11 mouse cellular contexts compared by ENCODE assay signal in the genomic region with DNA sequence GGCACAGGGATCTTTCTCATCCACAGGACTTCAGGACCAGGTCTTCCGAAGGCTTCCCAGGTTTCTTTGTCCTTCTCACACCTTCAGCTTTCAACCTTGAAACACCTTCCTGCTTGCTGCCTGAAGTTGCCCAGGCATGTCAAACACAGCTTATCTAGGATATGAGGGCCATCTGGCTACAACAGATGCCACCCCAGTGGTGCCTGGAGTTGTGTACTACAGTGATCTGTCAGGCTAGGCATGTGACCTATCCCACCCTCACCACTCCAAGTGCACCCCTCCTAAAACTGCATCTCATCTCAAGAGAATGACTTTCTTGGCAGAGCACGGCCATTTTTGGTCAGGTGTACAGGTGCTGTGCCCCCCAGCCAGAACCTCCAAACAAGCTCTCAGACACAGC. TPM values are rescaled to one million over a fixed set of nuclear protein-coding genes. Genes with fewer than 3 reads are reported as not detected.
DNase-seq lines count a peak whose midpoint lies in the region; ATAC-seq and TF ChIP-seq lines count a peak whose summit lies in the region.
"Had no signal": no experiment of that assay in that cellular context is flagged by ENCODE, and none has a peak within 500 bp of the region (broad histone marks: within the 10 kb centered on the region; RNA-seq: fewer than 3 reads in every experiment).

No protein-coding gene starts in this region.

- intact Hi-C loops in heart, postnatal 14 days (cut with DNase I), result no loop called here

- no peak overlapping the region for H3K9ac ChIP-seq in heart, postnatal 0 days (replicated peaks; ENCODE audit: low read depth, low read length)
- H3K9ac ChIP-seq in ES-Bruce4 (ENCODE audit: low read depth, poor library complexity, severe bottlenecking), result no peak overlapping the region
- H3K9ac ChIP-seq in liver, embryonic 13.5 days, result peak overlapping the region; percentile 68
- no peak overlapping the region for H3K9ac ChIP-seq in midbrain, embryonic 14.5 days (replicated peaks; ENCODE audit: low read length)
- H3K9ac ChIP-seq: lung, embryonic 14.5 days had no signal

- H3K36me3 ChIP-seq in heart, postnatal 0 days (replicated peaks; ENCODE audit: control insufficient read depth, insufficient read depth, low read length), result peaks cover 89% of the 10 kb centered on the region
- peaks cover 86% of the 10 kb centered on the region for H3K36me3 ChIP-seq in ES-Bruce4 (ENCODE audit: control insufficient read depth, insufficient read depth, low read length, poor library complexity, severe bottlenecking)
- H3K36me3 ChIP-seq in liver, embryonic 13.5 days, result peaks cover 89% of the 10 kb centered on the region
- peaks cover 88% of the 10 kb centered on the region for H3K36me3 ChIP-seq in midbrain, embryonic 14.5 days (ENCODE audit: control insufficient read depth, insufficient read depth, low read length)

- no peak for TF ChIP-seq CTCF in heart, postnatal 0 days (IDR thresholded peaks at IDR 0.05; ENCODE audit: low read depth)
- TF ChIP-seq CTCF in ES-Bruce4 (IDR thresholded peaks at IDR 0.05; ENCODE audit: low read depth, low read length), result no peak

- peak overlapping the region; percentile 18 for H3K27ac ChIP-seq in heart, postnatal 0 days (ENCODE audit: low read depth)
- peak overlapping the region; percentile 60 for H3K27ac ChIP-seq in ES-Bruce4 (ENCODE audit: insufficient read depth, low read length)
- peak overlapping the region; percentile 98 for H3K27ac ChIP-seq in liver, embryonic 13.5 days
- H3K27ac ChIP-seq in midbrain, embryonic 14.5 days (replicated peaks; ENCODE audit: low read depth, low read length), result no peak overlapping the region

- H3K4me3 ChIP-seq in heart, postnatal 0 days (ENCODE audit: low read depth, low read length), result no peak overlapping the region
- no peak overlapping the region for H3K4me3 ChIP-seq in ES-Bruce4 (ENCODE audit: low read depth, low read length)
- no peak overlapping the region for H3K4me3 ChIP-seq in liver, embryonic 13.5 days (replicated peaks)
- H3K4me3 ChIP-seq in midbrain, embryonic 14.5 days (replicated peaks; ENCODE audit: low read depth, low read length), result no peak overlapping the region

- H3K4me2 ChIP-seq in heart, postnatal 0 days (ENCODE audit: low read depth, low read length), result no peak overlapping the region
- H3K4me2 ChIP-seq in liver, embryonic 13.5 days, result peak overlapping the region; percentile 56
- H3K4me2 ChIP-seq in midbrain, embryonic 14.5 days (ENCODE audit: low read length), result no peak overlapping the region
- H3K4me2 ChIP-seq: lung, embryonic 14.5 days had no signal

- TF ChIP-seq POLR2A in ES-Bruce4 (IDR thresholded peaks at IDR 0.05; ENCODE audit: insufficient read depth, low read length), result no peak

- no peak for DNase-seq in heart, postnatal 0 days (ENCODE audit: low spot score)
- no peak for DNase-seq in heart, postnatal 14 days
- peak; percentile 46 for DNase-seq in R1 (ENCODE audit: low read depth, low spot score)
- DNase-seq in liver, embryonic 13.5 days, result peak; percentile 75
- no peak for DNase-seq in midbrain, embryonic 14.5 days
- DNase-seq: kidney, adult 9 months; layer of hippocampus, postnatal 36 days; lung, embryonic 14.5 days had no signal

- ATAC-seq in heart, postnatal 0 days (ENCODE audit: insufficient read depth, low read depth), result peak; percentile 69
- peak; percentile 90 for ATAC-seq in liver, embryonic 13.5 days (ENCODE audit: low read depth)
- no peak for ATAC-seq in CD4-positive, CD25-positive, alpha-beta regulatory T cell, adult 4 months
- no peak for ATAC-seq in inflammation-experienced regulatory T-cells, adult 6 months
- ATAC-seq in midbrain, embryonic 14.5 days (ENCODE audit: low FRiP score, low TSS enrichment), result no peak

- peak; percentile 22; the same call in 1 of the 2 replicates for TF ChIP-seq EP300 in heart, postnatal 0 days (IDR thresholded peaks at IDR 0.05; ENCODE audit: low read depth)
- peak; percentile 76 for TF ChIP-seq EP300 in ES-Bruce4 (IDR thresholded peaks at IDR 0.05; ENCODE audit: insufficient read depth, low read depth, low read length)

- 67% methylated on average over 2 of the region's 2 CpGs for WGBS in heart, postnatal 0 days
- WGBS in liver, embryonic 13.5 days (ENCODE audit: insufficient replicate concordance), result 65% methylated on average over 2 of the region's 2 CpGs
- WGBS in midbrain, embryonic 14.5 days, result 97% methylated on average over 2 of the region's 2 CpGs

- 0 out of 2 replicates have a peak, but pooled peaks cover 4% of the 10 kb centered on the region for H3K4me1 ChIP-seq in heart, postnatal 0 days (ENCODE audit: control insufficient read depth, insufficient read depth)
- H3K4me1 ChIP-seq in ES-Bruce4 (ENCODE audit: control insufficient read depth, insufficient read depth, low read length), result no peaks in the 10 kb centered on the region
- peaks cover 81% of the 10 kb centered on the region for H3K4me1 ChIP-seq in liver, embryonic 13.5 days (replicated peaks)
- no peaks in the 10 kb centered on the region for H3K4me1 ChIP-seq in midbrain, embryonic 14.5 days (ENCODE audit: control insufficient read depth, insufficient read depth, low read length)

- no peaks in the 10 kb centered on the region for H3K27me3 ChIP-seq in heart, postnatal 0 days (ENCODE audit: control insufficient read depth, insufficient read depth, low read length)
- H3K27me3 ChIP-seq in ES-Bruce4 (ENCODE audit: control insufficient read depth, insufficient read depth, low read length, poor library complexity, severe bottlenecking), result no peaks in the 10 kb centered on the region
- H3K27me3 ChIP-seq in liver, embryonic 13.5 days, result no peaks in the 10 kb centered on the region
- H3K27me3 ChIP-seq in midbrain, embryonic 14.5 days (ENCODE audit: control insufficient read depth, insufficient read depth, low read length), result no peaks in the 10 kb centered on the region

- no peaks in the 10 kb centered on the region for H3K9me3 ChIP-seq in heart, postnatal 0 days (replicated peaks; ENCODE audit: control insufficient read depth, low read length)
- peaks cover 11% of the 10 kb centered on the region for H3K9me3 ChIP-seq in ES-Bruce4 (replicated peaks; ENCODE audit: control insufficient read depth, insufficient read depth, low read length, poor library complexity, severe bottlenecking)
- H3K9me3 ChIP-seq in liver, embryonic 13.5 days (replicated peaks), result no peaks in the 10 kb centered on the region; the same call in 1 of the 2 replicates
- H3K9me3 ChIP-seq in midbrain, embryonic 14.5 days (ENCODE audit: control insufficient read depth, low read length), result no peaks in the 10 kb centered on the region

RNA-seq across cellular contexts. Expression of gene Ube2c, which starts 8.2 kb away (rescaled TPM):
- 175 and 320 TPM in 2 replicates for total RNA-seq in heart, postnatal 0 days (2014; rRNA removed; ENCODE audit: low replicate concordance)
- 116 and 117 TPM in 2 replicates for polyA plus RNA-seq in heart, postnatal 0 days (2015; fragmentation: Nextera tagmentation; extraction: Ambion mirVana)
- total RNA-seq in heart, postnatal 14 days (2021), result 10 to 100 TPM; 10.8 to 19.5 TPM
- polyA plus RNA-seq in ES-Bruce4 (2011; ENCODE audit: insufficient read depth, insufficient read length, low read depth, missing spikeins), result 366 and 371 TPM in 2 replicates
- polyA plus RNA-seq in liver, embryonic 13.5 days (2015; fragmentation: Nextera tagmentation; extraction: Ambion mirVana), result 762 and 764 TPM in 2 replicates
- 10 to 100 TPM in 1 of 2 experiments, 1 to 10 TPM in 1; 7.7 to 11.4 TPM for polyA plus RNA-seq in CD4-positive, CD25-positive, alpha-beta regulatory T cell, adult 4 months (2017; shearing (Covaris generic))
- 100 to 1,000 TPM in 1 of 3 experiments, 10 to 100 TPM in 1, 1 to 10 TPM in 1; 7.9 to 171 (median 15.0) TPM for polyA plus RNA-seq in inflammation-experienced regulatory T-cells, adult 6 months (2017; shearing (Covaris generic))
- 45.9 and 85.7 TPM in 2 replicates for polyA plus RNA-seq in midbrain, embryonic 14.5 days (2014; fragmentation: Nextera tagmentation; extraction: Ambion mirVana)

RNA-seq across cellular contexts. Expression of gene Dnttip1, which starts 15.7 kb away (rescaled TPM):
- 8.9 and 19.1 TPM in 2 replicates for total RNA-seq in heart, postnatal 0 days (2014; rRNA removed; ENCODE audit: low replicate concordance)
- 42.8 and 43.3 TPM in 2 replicates for polyA plus RNA-seq in heart, postnatal 0 days (2015; fragmentation: Nextera tagmentation; extraction: Ambion mirVana)
- 10 to 100 TPM; 29.4 to 30.2 TPM for total RNA-seq in heart, postnatal 14 days (2021)
- 26.7 and 30.4 TPM in 2 replicates for polyA plus RNA-seq in ES-Bruce4 (2011; ENCODE audit: insufficient read depth, insufficient read length, low read depth, missing spikeins)
- polyA plus RNA-seq in liver, embryonic 13.5 days (2015; fragmentation: Nextera tagmentation; extraction: Ambion mirVana), result 47.3 and 49.8 TPM in 2 replicates
- polyA plus RNA-seq in CD4-positive, CD25-positive, alpha-beta regulatory T cell, adult 4 months (2017; shearing (Covaris generic)), result 1 to 10 TPM; 3.8 to 7.3 TPM
- polyA plus RNA-seq in inflammation-experienced regulatory T-cells, adult 6 months (2017; shearing (Covaris generic)), result 1 to 10 TPM; 3.8 to 7.8 (median 5.0) TPM
- polyA plus RNA-seq in midbrain, embryonic 14.5 days (2014; fragmentation: Nextera tagmentation; extraction: Ambion mirVana), result 49.1 and 55.0 TPM in 2 replicates

RNA-seq across cellular contexts. Expression of gene Wfdc3, which starts 15.8 kb away (rescaled TPM):
- total RNA-seq in heart, postnatal 0 days (2014; rRNA removed; ENCODE audit: low replicate concordance), result not detected in 2 replicates
- polyA plus RNA-seq in heart, postnatal 0 days (2015; fragmentation: Nextera tagmentation; extraction: Ambion mirVana), result 0.46 and 0.51 TPM in 2 replicates
- total RNA-seq in heart, postnatal 14 days (2021), result under 1 TPM; 0.22 to 0.33 TPM
- 0.60 and 1.7 TPM in 2 replicates for polyA plus RNA-seq in ES-Bruce4 (2011; ENCODE audit: insufficient read depth, insufficient read length, low read depth, missing spikeins)
- polyA plus RNA-seq in liver, embryonic 13.5 days (2015; fragmentation: Nextera tagmentation; extraction: Ambion mirVana), result 0.93 and 1.0 TPM in 2 replicates
- polyA plus RNA-seq in CD4-positive, CD25-positive, alpha-beta regulatory T cell, adult 4 months (2017; shearing (Covaris generic)), result not detected
- polyA plus RNA-seq in inflammation-experienced regulatory T-cells, adult 6 months (2017; shearing (Covaris generic)), result not detected
- polyA plus RNA-seq in midbrain, embryonic 14.5 days (2014; fragmentation: Nextera tagmentation; extraction: Ambion mirVana), result 0.80 and 1.1 TPM in 2 replicates

RNA-seq across cellular contexts. Expression of gene Tnnc2, which starts 18.3 kb away (rescaled TPM):
- 4.9 and 5.0 TPM in 2 replicates for total RNA-seq in heart, postnatal 0 days (2014; rRNA removed; ENCODE audit: low replicate concordance)
- polyA plus RNA-seq in heart, postnatal 0 days (2015; fragmentation: Nextera tagmentation; extraction: Ambion mirVana), result 0.18 and 0.25 TPM in 2 replicates
- not detected for total RNA-seq in heart, postnatal 14 days (2021)
- polyA plus RNA-seq in ES-Bruce4 (2011; ENCODE audit: insufficient read depth, insufficient read length, low read depth, missing spikeins), result 0.88 and 1.6 TPM in 2 replicates
- 5.1 and 8.4 TPM in 2 replicates for polyA plus RNA-seq in liver, embryonic 13.5 days (2015; fragmentation: Nextera tagmentation; extraction: Ambion mirVana)
- polyA plus RNA-seq in CD4-positive, CD25-positive, alpha-beta regulatory T cell, adult 4 months (2017; shearing (Covaris generic)), result not detected
- not detected for polyA plus RNA-seq in inflammation-experienced regulatory T-cells, adult 6 months (2017; shearing (Covaris generic))
- polyA plus RNA-seq in midbrain, embryonic 14.5 days (2014; fragmentation: Nextera tagmentation; extraction: Ambion mirVana), result not detected in 2 replicates
- total RNA-seq: layer of hippocampus, postnatal 36 days had no signal
- polyA plus RNA-seq: lung, embryonic 14.5 days had no signal

RNA-seq across cellular contexts. Expression of gene Snx21, which starts 24.1 kb away (rescaled TPM):
- 46.4 and 98.1 TPM in 2 replicates for total RNA-seq in heart, postnatal 0 days (2014; rRNA removed; ENCODE audit: low replicate concordance)
- 29.8 and 30.8 TPM in 2 replicates for polyA plus RNA-seq in heart, postnatal 0 days (2015; fragmentation: Nextera tagmentation; extraction: Ambion mirVana)
- total RNA-seq in heart, postnatal 14 days (2021), result 10 to 100 TPM; 20.8 to 23.0 TPM
- 10.7 and 11.2 TPM in 2 replicates for polyA plus RNA-seq in ES-Bruce4 (2011; ENCODE audit: insufficient read depth, insufficient read length, low read depth, missing spikeins)
- polyA plus RNA-seq in liver, embryonic 13.5 days (2015; fragmentation: Nextera tagmentation; extraction: Ambion mirVana), result 4.1 TPM in 2 replicates
- polyA plus RNA-seq in CD4-positive, CD25-positive, alpha-beta regulatory T cell, adult 4 months (2017; shearing (Covaris generic)), result 1 to 10 TPM; 4.9 to 7.7 TPM
- 1 to 10 TPM; 5.2 to 9.7 (median 6.4) TPM for polyA plus RNA-seq in inflammation-experienced regulatory T-cells, adult 6 months (2017; shearing (Covaris generic))
- 22.1 and 34.5 TPM in 2 replicates for polyA plus RNA-seq in midbrain, embryonic 14.5 days (2014; fragmentation: Nextera tagmentation; extraction: Ambion mirVana)

Comparison
In these comparisons a context has a peak if more than half of its experiments do, and no peak if none do; other contexts are left out.
1. ATAC-seq: peak in heart, postnatal 0 days (single experiment) and liver, embryonic 13.5 days (single experiment); none in CD4-positive, CD25-positive, alpha-beta regulatory T cell, adult 4 months (single experiment), inflammation-experienced regulatory T-cells, adult 6 months (single experiment) and midbrain, embryonic 14.5 days (single experiment).
2. DNase-seq: peak in R1 (single experiment) and liver, embryonic 13.5 days (single experiment); none in heart, postnatal 0 days (single experiment), heart, postnatal 14 days (0 of 2) and midbrain, embryonic 14.5 days (single experiment).